Mouse (Mus musculus) cortical plate, adult 2 months (tissue): Measurements from ENCODE around the gene Cttnbp2nl.

Experiments used
- CTCF ChIP-seq: fragments of 200-500 bp; IDR thresholded peaks from 2 replicates; pipeline ENCODE4 v1.5.1; 2011; ENCODE audit warnings: mild to moderate bottlenecking, control low read depth, low read length; ENCODE audit not compliant: insufficient read depth; ENCODE audit errors: extremely low read depth
- POLR2A ChIP-seq: fragments of 200-500 bp; IDR thresholded peaks from 2 replicates; pipeline ENCODE4 v1.6.1; 2011; ENCODE audit warnings: mild to moderate bottlenecking, low read length, control low read depth; ENCODE audit not compliant: insufficient read depth; ENCODE audit errors: extremely low read depth

DNA sequence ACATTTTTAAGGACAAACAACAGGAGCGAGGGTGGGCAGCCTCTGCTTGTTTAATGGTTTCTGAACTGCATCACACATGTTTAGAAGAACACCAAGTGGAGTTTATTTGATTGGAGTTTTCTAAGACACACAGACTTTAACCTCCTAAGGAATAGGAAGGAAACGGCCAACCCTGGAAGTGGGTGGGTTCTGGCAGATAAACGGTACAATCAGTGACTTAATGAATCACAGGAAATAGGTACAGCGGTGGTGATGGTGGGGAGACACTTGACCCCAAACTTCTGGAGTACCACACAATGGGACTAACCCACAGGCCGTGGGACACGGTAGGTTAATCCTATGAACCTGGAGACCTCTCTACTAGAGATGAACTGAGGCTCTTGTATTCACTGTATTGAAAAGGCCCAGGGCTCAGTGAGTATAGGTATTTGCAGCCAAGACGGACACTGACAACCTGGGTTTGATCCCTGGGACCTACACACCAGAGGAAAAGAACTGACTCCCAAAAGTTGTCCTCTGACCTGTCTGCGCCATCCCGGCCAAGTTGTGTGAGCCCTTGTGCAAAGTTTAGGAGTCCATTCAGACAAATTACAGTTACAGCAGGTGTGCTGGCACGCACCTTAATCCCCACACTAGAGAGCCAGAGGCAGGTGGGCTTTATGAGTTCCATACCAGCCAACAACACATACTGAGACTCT, 34.7 kb downstream of the Cttnbp2nl start:
- TF ChIP-seq CTCF (no peak), POLR2A (no peak)
